Mouse (Mus musculus) lung, adult 2 months (tissue): ENCODE measurements around the gene Irak1. TPM values are rescaled to one million over a fixed set of nuclear protein-coding genes. Genes with fewer than 3 reads are reported as not detected.

Experiments
- DNase-seq: peaks from one replicate; pipeline ENCODE4 v3.0.0; 2022
- H3K4me1 ChIP-seq: fragments of 200-500 bp; 2 replicates; pipeline ENCODE4 v1.6.1; 2011; ENCODE audit warnings: low read length; ENCODE audit not compliant: control insufficient read depth, insufficient read depth
- H3K4me3 ChIP-seq: fragments of 200-500 bp; replicated peaks from 2 replicates; pipeline ENCODE3; 2011; ENCODE audit warnings: low read depth, mild to moderate bottlenecking, control low read depth, low read length; ENCODE audit errors: extremely low read depth
- CTCF ChIP-seq: fragments of 200-500 bp; IDR thresholded peaks from 2 replicates; pipeline ENCODE4 v1.5.1; 2011; ENCODE audit warnings: mild to moderate bottlenecking, low read length, control low read depth; ENCODE audit not compliant: insufficient read depth
- POLR2A ChIP-seq: fragments of 200-500 bp; IDR thresholded peaks from 2 replicates; pipeline ENCODE4 v1.6.1; 2011; ENCODE audit warnings: low read depth, mild to moderate bottlenecking, control low read depth, low read length, borderline replicate concordance; ENCODE audit errors: extremely low read depth
- WGBS: fragments of 180-500 bp; shearing (Covaris S2); methylation state at CpG from one replicate; pipeline ENCODE4 v1.1.7; 2018; 5-methylcytosine and 5-hydroxymethylcytosine counted together
- polyA plus RNA-seq: library from polyadenylated mRNA; depleted of rRNA; stranded (reverse); fragments of >200 nt; gene quantifications from 2 replicates; pipeline ENCODE4 v1.2.3, GENCODE M21; 2012

The Irak1 gene
- polyA plus RNA-seq, 1 experiment: 152 TPM

GRCm38 (mm10) chrX:74003644-74004043, 20.1 kb downstream of the Irak1 start:
- no peak for DNase-seq
- 54% methylated on average over 2 of the region's 2 CpGs for WGBS
- TF ChIP-seq POLR2A (no peak), CTCF (no peak)
- H3K4me3 ChIP-seq: no peak overlapping the region
- no peaks in the 10 kb centered on the region for H3K4me1 ChIP-seq

- 67% methylated on average over 3 of the region's 3 CpGs for WGBS
- DNase-seq: no peak
- no peak for TF ChIP-seq POLR2A
- Histone ChIP-seq H3K4me3 (no peak overlapping the region), H3K4me1 (no peaks in the 10 kb centered on the region)
Measured at GRCm38 (mm10) chrX:74001024-74001423, 22.7 kb downstream of the Irak1 start.

- Histone ChIP-seq H3K4me3 (no peak overlapping the region), H3K4me1 (no peaks in the 10 kb centered on the region)
- no peak for TF ChIP-seq CTCF
- TF ChIP-seq POLR2A: no peak
- no peak for DNase-seq
- 31% methylated on average over 8 of the region's 8 CpGs for WGBS
Measured at GRCm38 (mm10) chrX:73998911-73999869, 24.5 kb downstream of the Irak1 start.

GRCm38 (mm10) chrX:73977783-73978182, 45.9 kb downstream of the Irak1 start:
- Histone ChIP-seq H3K4me1 (no peaks in the 10 kb centered on the region), H3K4me3 (no peak overlapping the region)
- 79% methylated on average over 1 of the region's 1 CpGs for WGBS
- no peak for DNase-seq
- TF ChIP-seq CTCF (no peak), POLR2A (no peak)

- Histone ChIP-seq H3K4me1 (no peaks in the 10 kb centered on the region), H3K4me3 (no peak overlapping the region)
- DNase-seq: no peak
- TF ChIP-seq POLR2A (no peak), CTCF (no peak)
- WGBS: 93% methylated on average over 2 of the region's 2 CpGs
Measured at GRCm38 (mm10) chrX:73976283-73976682, 47.4 kb downstream of the Irak1 start.

GRCm38 (mm10) chrX:73972774-73973173, 50.9 kb downstream of the Irak1 start:
- Histone ChIP-seq H3K4me3 (no peak overlapping the region), H3K4me1 (no peaks in the 10 kb centered on the region)
- TF ChIP-seq CTCF: no peak
- DNase-seq: no peak
- WGBS: 74% methylated on average over 4 of the region's 4 CpGs

GRCm38 (mm10) chrX:73970781-73971180, 52.9 kb downstream of the Irak1 start:
- no peak for DNase-seq
- no peak overlapping the region for H3K4me3 ChIP-seq
- no peaks in the 10 kb centered on the region for H3K4me1 ChIP-seq
- no peak for TF ChIP-seq CTCF
- no peak for TF ChIP-seq POLR2A

- Histone ChIP-seq H3K4me3 (no peak overlapping the region), H3K4me1 (no peaks in the 10 kb centered on the region)
- 85% methylated on average over 2 of the region's 2 CpGs for WGBS
- DNase-seq: no peak
- TF ChIP-seq POLR2A (no peak), CTCF (no peak)
Measured at GRCm38 (mm10) chrX:73969729-73970128, 54.0 kb downstream of the Irak1 start.

GRCm38 (mm10) chrX:73969167-73969566, 54.6 kb downstream of the Irak1 start:
- WGBS: 77% methylated on average over 1 of the region's 1 CpGs
- TF ChIP-seq CTCF: no peak
- no peak for TF ChIP-seq POLR2A
- no peak for DNase-seq
- Histone ChIP-seq H3K4me3 (no peak overlapping the region), H3K4me1 (peaks cover 4% of the 10 kb centered on the region)

GRCm38 (mm10) chrX:73967177-73968075, 56.3 kb downstream of the Irak1 start:
- peak; percentile 84 for DNase-seq
- TF ChIP-seq CTCF: no peak
- TF ChIP-seq POLR2A: peak; percentile 58
- Histone ChIP-seq H3K4me1 (peaks cover 8% of the 10 kb centered on the region), H3K4me3 (peak overlapping the region; percentile 79)
- 23% methylated on average over 59 of the region's 60 CpGs for WGBS
